Mouse (Mus musculus) macrophage (primary cell): ENCODE results near the gene Arl5a. TPM values are rescaled to one million over a fixed set of nuclear protein-coding genes. Genes with fewer than 3 reads are reported as not detected.
A peak's percentile ranks its signal among the peaks of the same experiment; 100 is the strongest.

Source experiments
- H3K27ac ChIP-seq: fragments of 350-480 bp; formaldehyde crosslinking; 2 replicates; pipeline ENCODE4 v1.9.0; 2021
- H3K36me3 ChIP-seq: fragments of 350-480 bp; formaldehyde crosslinking; 2 replicates; pipeline ENCODE4 v1.9.0; 2021; ENCODE audit errors: inconsistent target
- H3K4me3 ChIP-seq: fragments of 350-480 bp; formaldehyde crosslinking; 2 replicates; pipeline ENCODE4 v1.9.0; 2021; ENCODE audit errors: inconsistent target
- H3K79me2 ChIP-seq: fragments of 350-480 bp; formaldehyde crosslinking; 2 replicates; pipeline ENCODE4 v1.9.0; 2021; ENCODE audit errors: inconsistent target
- WGBS: methylation state at CpG from one replicate; pipeline ENCODE4 v1.1.7; 2026; ENCODE audit warnings: inconsistent platforms; ENCODE audit not compliant: missing documents; 5-methylcytosine and 5-hydroxymethylcytosine counted together
- polyA plus RNA-seq: library from polyadenylated mRNA; stranded (reverse); fragments of 250-400 nt; gene quantifications from 3 replicates; pipeline ENCODE4 v1.2.4, GENCODE M21; 2018; ENCODE audit warnings: inconsistent platforms
- total RNA-seq, 78 experiments: library from RNA; depleted of rRNA; stranded (reverse); fragments of 250-400 nt; gene quantifications; 1 replicate in 9 of 78; 2 replicates in 24 of 78; 3 replicates in 43 of 78; 4 replicates in 2 of 78; pipeline ENCODE4 v1.2.4; 2018; ENCODE audit warnings: inconsistent platforms in 56 of 78

Arl5a gene
- total RNA-seq (2018; cell fraction: chromatin; rRNA removed): 10 to 100 TPM; 17.5 to 61.8 (median 32.3) TPM
- total RNA-seq (2018; cell fraction: cytosol; rRNA removed): 10 to 100 TPM; 45.7 to 76.2 (median 63.1) TPM
- 10 to 100 TPM; 27.8 to 82.9 (median 47.6) TPM for total RNA-seq (2018; cell fraction: nucleus; rRNA removed)
- 35.3 to 58.7 TPM (median 56.2 TPM) in 3 replicates for polyA plus RNA-seq

GRCm38 (mm10) chr2:52424747-52425522 lies at the start of gene Arl5a:
Gene Arl5a (minus strand): TSS chr2:52424901.
- Histone ChIP-seq H3K4me3 (peak within 1 kb of the TSS; percentile 59), H3K79me2 (peaks cover 45% of the 10 kb centered on the region), H3K36me3 (no peaks in the 10 kb centered on the region), H3K27ac (peak within 1 kb of the TSS; percentile 32)
- WGBS: 0% methylated on average over 52 of the region's 57 CpGs

- H3K4me3 ChIP-seq: no peak overlapping the region
- no peak overlapping the region for H3K27ac ChIP-seq
- no peaks in the 10 kb centered on the region for H3K36me3 ChIP-seq
- no peaks in the 10 kb centered on the region for H3K79me2 ChIP-seq
- WGBS: 47% methylated on average over 4 of the region's 4 CpGs
Observed at GRCm38 (mm10) chr2:52471545-52472291, 47.0 kb upstream of the Arl5a start.

GRCm38 (mm10) chr2:52470044-52470560 lies 45.4 kb upstream of the Arl5a start:
- H3K4me3 ChIP-seq: no peak overlapping the region
- H3K79me2 ChIP-seq: no peaks in the 10 kb centered on the region
- WGBS: 93% methylated on average over 4 of the region's 4 CpGs
- no peaks in the 10 kb centered on the region for H3K36me3 ChIP-seq
- H3K27ac ChIP-seq: no peak overlapping the region

GRCm38 (mm10) chr2:52467629-52468028 lies 42.9 kb upstream of the Arl5a start:
- Histone ChIP-seq H3K27ac (no peak overlapping the region), H3K79me2 (no peaks in the 10 kb centered on the region), H3K36me3 (no peaks in the 10 kb centered on the region), H3K4me3 (no peak overlapping the region)
- WGBS: 86% methylated on average over 6 of the region's 6 CpGs

- WGBS: 95% methylated on average over 12 of the region's 12 CpGs
Observed at GRCm38 (mm10) chr2:52461206-52461967, 36.7 kb upstream of the Arl5a start.

GRCm38 (mm10) chr2:52455606-52456479 lies 31.1 kb upstream of the Arl5a start:
- no peaks in the 10 kb centered on the region for H3K79me2 ChIP-seq
- peak overlapping the region; percentile 8; the same call in 1 of the 2 replicates for H3K27ac ChIP-seq
- WGBS: 61% methylated on average over 7 of the region's 7 CpGs
- H3K4me3 ChIP-seq: no peak overlapping the region
- H3K36me3 ChIP-seq: no peaks in the 10 kb centered on the region

More at GRCm38 (mm10) chr2:52461206-52461967, 36.7 kb upstream of the Arl5a start:
- H3K36me3 ChIP-seq: no peaks in the 10 kb centered on the region
- no peaks in the 10 kb centered on the region for H3K79me2 ChIP-seq
- no peak overlapping the region for H3K27ac ChIP-seq
- no peak overlapping the region for H3K4me3 ChIP-seq

GRCm38 (mm10) chr2:52449818-52450217 lies 25.1 kb upstream of the Arl5a start:
- no peak overlapping the region for H3K4me3 ChIP-seq
- H3K27ac ChIP-seq: no peak overlapping the region
- no peaks in the 10 kb centered on the region for H3K36me3 ChIP-seq
- no peaks in the 10 kb centered on the region for H3K79me2 ChIP-seq
- 43% methylated on average over 8 of the region's 8 CpGs for WGBS

GRCm38 (mm10) chr2:52448916-52449315 lies 24.2 kb upstream of the Arl5a start:
- Histone ChIP-seq H3K36me3 (no peaks in the 10 kb centered on the region), H3K4me3 (no peak overlapping the region), H3K27ac (no peak overlapping the region), H3K79me2 (no peaks in the 10 kb centered on the region)
- WGBS: 85% methylated on average over 1 of the region's 1 CpGs

GRCm38 (mm10) chr2:52446648-52447047 lies 21.9 kb upstream of the Arl5a start:
- Histone ChIP-seq H3K36me3 (no peaks in the 10 kb centered on the region), H3K79me2 (no peaks in the 10 kb centered on the region), H3K4me3 (no peak overlapping the region), H3K27ac (no peak overlapping the region)
- 96% methylated on average over 5 of the region's 5 CpGs for WGBS

GRCm38 (mm10) chr2:52442125-52442524 lies 17.4 kb upstream of the Arl5a start:
- no peak overlapping the region for H3K27ac ChIP-seq
- H3K4me3 ChIP-seq: no peak overlapping the region
- 94% methylated on average over 5 of the region's 5 CpGs for WGBS
- H3K79me2 ChIP-seq: no peaks in the 10 kb centered on the region
- no peaks in the 10 kb centered on the region for H3K36me3 ChIP-seq

GRCm38 (mm10) chr2:52440420-52441015 lies 15.8 kb upstream of the Arl5a start:
- no peaks in the 10 kb centered on the region for H3K79me2 ChIP-seq
- no peak overlapping the region for H3K4me3 ChIP-seq
- H3K27ac ChIP-seq: no peak overlapping the region
- WGBS: 88% methylated on average over 4 of the region's 4 CpGs
- no peaks in the 10 kb centered on the region for H3K36me3 ChIP-seq

- Histone ChIP-seq H3K4me3 (no peak overlapping the region), H3K27ac (no peak overlapping the region), H3K36me3 (no peaks in the 10 kb centered on the region), H3K79me2 (no peaks in the 10 kb centered on the region)
- whole genome bisulfite sequencing: 92% methylated on average over 4 of the region's 4 CpGs
Observed at GRCm38 (mm10) chr2:52438437-52438836, 13.7 kb upstream of the Arl5a start.

- H3K4me3 ChIP-seq: no peak overlapping the region
- WGBS: 20% methylated on average over 6 of the region's 6 CpGs
- no peaks in the 10 kb centered on the region for H3K36me3 ChIP-seq
- H3K27ac ChIP-seq: no peak overlapping the region
- H3K79me2 ChIP-seq: no peaks in the 10 kb centered on the region
Observed at GRCm38 (mm10) chr2:52438013-52438412, 13.3 kb upstream of the Arl5a start.
